Mouse (Mus musculus) heart, embryonic 11.5 days (tissue): Measurements from ENCODE around the gene D630036H23Rik. TPM values are rescaled to one million over a fixed set of nuclear protein-coding genes. Genes with fewer than 3 reads are reported as not detected.

Experiments
- polyA plus RNA-seq: library from polyadenylated mRNA; unstranded; fragments of >200 nt; fragmentation: Nextera tagmentation; extraction: Ambion mirVana; gene quantifications from 2 replicates; pipeline ENCODE4 v1.2.1, GENCODE M21; 2014

D630036H23Rik gene
- polyA plus RNA-seq, 1 experiment from 2014 or later = 1.9 TPM

Other genes starting within 250 kb of the D630036H23Rik start
- 28.6 and 34.0 TPM in 2 replicates for gene Ankmy2, start 225.1 kb downstream of the D630036H23Rik start, polyA plus RNA-seq
- 223 and 238 TPM in 2 replicates for gene Bzw2, start 224.1 kb downstream of the D630036H23Rik start, polyA plus RNA-seq
- not detected in 2 replicates for gene Lrrc72, start 128.8 kb downstream of the D630036H23Rik start, polyA plus RNA-seq
- gene Sostdc1, start 68.0 kb downstream of the D630036H23Rik start, polyA plus RNA-seq = 1.00 and 1.8 TPM in 2 replicates
- gene Ispd, start 731 bp downstream of the D630036H23Rik start, polyA plus RNA-seq = 10.6 and 11.6 TPM in 2 replicates